Mouse (Mus musculus): Measurements from ENCODE around the gene Arhgap24. TPM values are rescaled to one million over a fixed set of nuclear protein-coding genes. Genes with fewer than 3 reads are reported as not detected.

Gene Arhgap24
- polyA plus RNA-seq, 1 experiment from 2014 or later, result 25.4 TPM

DNA sequence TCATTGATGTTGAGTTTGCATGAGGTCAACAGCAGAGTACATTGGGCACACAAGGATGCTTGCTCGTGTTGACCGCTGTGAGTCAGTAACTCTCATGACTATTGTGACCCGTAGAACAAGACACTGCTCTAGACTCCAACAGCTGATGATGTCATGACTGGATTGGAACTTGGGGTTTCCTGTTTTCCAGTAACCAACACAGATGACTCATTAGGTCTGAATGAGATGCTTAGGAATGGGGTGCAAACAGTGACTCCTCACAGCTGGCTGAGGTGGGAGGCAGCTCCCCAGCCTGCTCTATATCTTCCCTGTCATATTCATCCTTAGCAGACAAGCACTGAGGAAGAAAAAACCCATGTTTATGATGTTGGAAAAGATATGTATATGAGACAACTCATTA is 95.6 kb downstream of the Arhgap24 start:
- DNase-seq (ENCODE audit: low spot score) (no peak), ATAC-seq (ENCODE audit: low read depth) (no peak)
- 91% methylated on average over 3 of the region's 3 CpGs for WGBS
- Histone ChIP-seq H3K4me3 (ENCODE audit: low read depth, low read length) (no peak overlapping the region), H3K4me2 (ENCODE audit: low read depth, low read length) (no peak overlapping the region), H3K36me3 (ENCODE audit: control insufficient read depth, insufficient read depth, low read length) (no peaks in the 10 kb centered on the region), H3K27ac (replicated peaks; ENCODE audit: low read depth, low read length) (no peak overlapping the region), H3K9me3 (ENCODE audit: control insufficient read depth, low read length) (peaks cover 9% of the 10 kb centered on the region; the same call in 1 of the 2 replicates), H3K27me3 (replicated peaks; ENCODE audit: control insufficient read depth, insufficient read depth, low read length) (no peaks in the 10 kb centered on the region), H3K9ac (ENCODE audit: low read depth, low read length) (no peak overlapping the region), H3K4me1 (ENCODE audit: control insufficient read depth, insufficient read depth, low read length) (peaks cover 2% of the 10 kb centered on the region; the same call in 1 of the 2 replicates)

DNA sequence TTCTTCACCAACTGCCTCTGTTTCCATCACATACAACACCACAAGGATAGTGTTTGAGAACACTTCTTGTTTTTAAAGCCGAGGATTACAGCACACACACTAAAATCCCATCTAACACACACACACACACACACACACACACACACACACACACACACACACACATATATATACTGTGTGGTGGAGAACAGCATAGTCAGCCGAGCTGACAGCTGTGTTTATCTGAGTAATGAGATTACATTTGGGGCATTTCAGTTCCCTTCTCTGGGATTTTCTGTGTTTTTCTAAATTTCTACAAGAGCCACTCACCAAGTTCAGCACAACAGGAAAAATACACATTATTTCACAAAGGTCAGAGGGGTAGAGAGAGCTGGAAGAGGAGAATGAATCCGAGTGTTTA is 96.5 kb downstream of the Arhgap24 start:
- Histone ChIP-seq H3K4me2 (ENCODE audit: low read depth, low read length) (no peak overlapping the region), H3K4me1 (ENCODE audit: control insufficient read depth, insufficient read depth, low read length) (peaks cover 2% of the 10 kb centered on the region; the same call in 1 of the 2 replicates), H3K4me3 (ENCODE audit: low read depth, low read length) (no peak overlapping the region), H3K27me3 (replicated peaks; ENCODE audit: control insufficient read depth, insufficient read depth, low read length) (no peaks in the 10 kb centered on the region), H3K27ac (replicated peaks; ENCODE audit: low read depth, low read length) (no peak overlapping the region), H3K9me3 (ENCODE audit: control insufficient read depth, low read length) (peaks cover 9% of the 10 kb centered on the region; the same call in 1 of the 2 replicates), H3K9ac (ENCODE audit: low read depth, low read length) (no peak overlapping the region), H3K36me3 (ENCODE audit: control insufficient read depth, insufficient read depth, low read length) (no peaks in the 10 kb centered on the region)
- WGBS, result 40% methylated on average over 3 of the region's 3 CpGs
- ATAC-seq (ENCODE audit: low read depth) (no peak; the same call in 1 of the 2 replicates), DNase-seq (ENCODE audit: low spot score) (peak; percentile 45)

DNA sequence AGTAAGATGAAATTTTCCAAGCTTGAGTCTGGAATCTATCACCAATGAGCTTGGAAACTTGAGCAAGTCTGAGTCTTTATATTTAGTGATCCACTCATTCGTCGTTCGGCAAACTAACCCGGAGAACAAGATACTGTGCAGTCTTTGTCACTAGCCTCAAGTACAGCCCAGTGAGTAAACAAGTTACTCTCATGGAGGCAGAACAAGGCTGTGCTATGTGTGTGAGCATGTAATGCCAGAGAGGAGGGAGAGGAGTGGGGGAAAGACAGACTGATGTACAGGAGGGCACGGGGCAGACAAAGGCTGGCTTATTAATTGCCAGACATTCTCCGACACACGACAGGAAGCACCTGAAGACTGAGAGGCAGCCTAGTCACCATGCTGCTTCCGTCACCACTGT is 97.2 kb downstream of the Arhgap24 start:
- H3K27me3 ChIP-seq (replicated peaks; ENCODE audit: control insufficient read depth, insufficient read depth, low read length), result no peaks in the 10 kb centered on the region
- H3K36me3 ChIP-seq (ENCODE audit: control insufficient read depth, insufficient read depth, low read length), result no peaks in the 10 kb centered on the region
- DNase-seq (ENCODE audit: low spot score), result no peak
- H3K9me3 ChIP-seq (ENCODE audit: control insufficient read depth, low read length), result peaks cover 9% of the 10 kb centered on the region; the same call in 1 of the 2 replicates
- H3K4me2 ChIP-seq (ENCODE audit: low read depth, low read length), result no peak overlapping the region
- no peak overlapping the region for H3K27ac ChIP-seq (replicated peaks; ENCODE audit: low read depth, low read length)
- no peak overlapping the region for H3K4me3 ChIP-seq (ENCODE audit: low read depth, low read length)
- WGBS, result 56% methylated on average over 8 of the region's 8 CpGs
- 0 out of 2 replicates have a peak, but pooled peaks have one; percentile 23 for ATAC-seq (ENCODE audit: low read depth)
- H3K4me1 ChIP-seq (ENCODE audit: control insufficient read depth, insufficient read depth, low read length), result peaks cover 2% of the 10 kb centered on the region; the same call in 1 of the 2 replicates
- no peak overlapping the region for H3K9ac ChIP-seq (ENCODE audit: low read depth, low read length)

DNA sequence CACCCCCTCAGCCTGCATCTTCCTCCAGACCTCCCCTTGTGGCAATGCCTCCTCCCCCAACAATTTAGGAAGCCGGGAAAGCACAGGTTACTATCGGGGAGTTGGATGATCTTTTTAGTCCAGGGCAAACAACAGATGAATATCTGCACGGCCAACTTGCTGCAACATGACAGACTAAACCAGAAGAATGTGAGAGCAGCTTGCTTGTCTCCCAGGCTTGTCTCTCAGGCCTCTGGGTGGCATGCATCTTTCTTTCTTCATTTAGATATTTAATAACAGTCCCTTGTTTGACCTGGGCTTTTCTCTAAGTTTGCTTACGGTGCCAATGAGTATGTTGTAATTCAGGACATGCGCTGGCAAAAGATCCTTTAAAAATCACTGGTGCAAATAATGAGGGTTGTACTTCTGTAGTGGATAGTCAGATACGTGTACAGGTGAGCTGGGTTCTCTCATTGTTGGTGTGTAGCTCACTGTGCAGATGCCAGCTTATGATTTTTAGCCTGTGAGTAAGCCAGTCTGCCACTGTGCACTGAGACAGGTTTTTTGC is 101.7 kb downstream of the Arhgap24 start:
- ATAC-seq (ENCODE audit: low read depth), result peak; percentile 56
- Histone ChIP-seq H3K27ac (replicated peaks; ENCODE audit: low read depth, low read length) (no peak overlapping the region), H3K36me3 (ENCODE audit: control insufficient read depth, insufficient read depth, low read length) (no peaks in the 10 kb centered on the region), H3K4me1 (ENCODE audit: control insufficient read depth, insufficient read depth, low read length) (no peaks in the 10 kb centered on the region), H3K4me3 (ENCODE audit: low read depth, low read length) (no peak overlapping the region), H3K4me2 (ENCODE audit: low read depth, low read length) (no peak overlapping the region), H3K9ac (ENCODE audit: low read depth, low read length) (no peak overlapping the region), H3K9me3 (ENCODE audit: control insufficient read depth, low read length) (peaks cover 6% of the 10 kb centered on the region; the same call in 1 of the 2 replicates), H3K27me3 (replicated peaks; ENCODE audit: control insufficient read depth, insufficient read depth, low read length) (no peaks in the 10 kb centered on the region)
- peak; percentile 65 for DNase-seq (ENCODE audit: low spot score)
- 51% methylated on average over 6 of the region's 6 CpGs for WGBS

DNA sequence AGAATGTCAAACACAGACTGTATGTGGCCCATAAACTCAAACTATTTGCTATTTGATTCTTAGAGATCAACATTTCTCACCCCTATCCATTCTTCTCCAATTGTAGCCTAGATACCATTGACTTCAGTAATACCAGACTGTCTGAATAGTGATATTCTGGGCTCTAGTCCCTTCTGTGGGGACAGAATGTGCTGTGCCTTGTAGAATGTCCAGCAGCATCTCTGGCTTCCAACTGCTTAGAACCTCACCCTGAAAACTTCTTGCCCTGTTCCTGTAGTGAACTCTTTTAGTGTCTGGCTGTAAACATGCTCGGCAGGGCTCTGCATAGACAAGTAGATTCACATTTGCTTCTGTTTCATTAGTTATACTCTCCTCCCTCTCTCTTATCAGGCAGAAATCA is 110.2 kb downstream of the Arhgap24 start:
- ATAC-seq (ENCODE audit: low read depth) (no peak), DNase-seq (ENCODE audit: low spot score) (no peak)
- H3K36me3 ChIP-seq (ENCODE audit: control insufficient read depth, insufficient read depth, low read length), result no peaks in the 10 kb centered on the region
- H3K27me3 ChIP-seq (replicated peaks; ENCODE audit: control insufficient read depth, insufficient read depth, low read length), result no peaks in the 10 kb centered on the region
- no peak overlapping the region for H3K4me3 ChIP-seq (ENCODE audit: low read depth, low read length)
- no peaks in the 10 kb centered on the region; the same call in 1 of the 2 replicates for H3K4me1 ChIP-seq (ENCODE audit: control insufficient read depth, insufficient read depth, low read length)
- H3K27ac ChIP-seq (replicated peaks; ENCODE audit: low read depth, low read length), result no peak overlapping the region
- peaks cover 2% of the 10 kb centered on the region; the same call in 1 of the 2 replicates for H3K9me3 ChIP-seq (ENCODE audit: control insufficient read depth, low read length)
- no peak overlapping the region for H3K4me2 ChIP-seq (ENCODE audit: low read depth, low read length)
- no peak overlapping the region for H3K9ac ChIP-seq (ENCODE audit: low read depth, low read length)
- 74% methylated on average over 1 of the region's 1 CpGs for WGBS

DNA sequence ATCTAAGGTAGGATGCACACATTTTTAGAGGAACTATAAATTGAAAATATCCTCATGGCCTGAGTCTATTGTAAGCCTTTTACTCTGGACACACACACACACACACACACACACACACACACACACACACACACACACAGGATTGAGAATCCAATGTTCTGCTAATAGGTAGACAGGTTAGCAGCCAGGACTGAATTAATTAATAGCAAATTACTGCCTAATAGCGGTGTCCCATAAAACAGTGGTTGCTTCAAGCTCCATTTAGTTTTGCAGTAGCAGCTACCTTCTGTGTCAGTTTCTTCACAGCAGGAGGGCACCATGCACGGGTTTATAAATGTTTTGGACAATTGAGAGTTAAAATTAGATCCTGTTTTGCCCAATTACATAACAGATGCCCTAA is 111.9 kb downstream of the Arhgap24 start:
- Histone ChIP-seq H3K27me3 (replicated peaks; ENCODE audit: control insufficient read depth, insufficient read depth, low read length) (no peaks in the 10 kb centered on the region), H3K4me3 (ENCODE audit: low read depth, low read length) (no peak overlapping the region), H3K9me3 (ENCODE audit: control insufficient read depth, low read length) (no peaks in the 10 kb centered on the region), H3K4me1 (ENCODE audit: control insufficient read depth, insufficient read depth, low read length) (no peaks in the 10 kb centered on the region; the same call in 1 of the 2 replicates), H3K9ac (ENCODE audit: low read depth, low read length) (no peak overlapping the region), H3K27ac (replicated peaks; ENCODE audit: low read depth, low read length) (no peak overlapping the region), H3K4me2 (ENCODE audit: low read depth, low read length) (no peak overlapping the region), H3K36me3 (ENCODE audit: control insufficient read depth, insufficient read depth, low read length) (no peaks in the 10 kb centered on the region)
- DNase-seq (ENCODE audit: low spot score), result no peak
- WGBS, result 61% methylated on average over 2 of the region's 2 CpGs
- no peak for ATAC-seq (ENCODE audit: low read depth)

DNA sequence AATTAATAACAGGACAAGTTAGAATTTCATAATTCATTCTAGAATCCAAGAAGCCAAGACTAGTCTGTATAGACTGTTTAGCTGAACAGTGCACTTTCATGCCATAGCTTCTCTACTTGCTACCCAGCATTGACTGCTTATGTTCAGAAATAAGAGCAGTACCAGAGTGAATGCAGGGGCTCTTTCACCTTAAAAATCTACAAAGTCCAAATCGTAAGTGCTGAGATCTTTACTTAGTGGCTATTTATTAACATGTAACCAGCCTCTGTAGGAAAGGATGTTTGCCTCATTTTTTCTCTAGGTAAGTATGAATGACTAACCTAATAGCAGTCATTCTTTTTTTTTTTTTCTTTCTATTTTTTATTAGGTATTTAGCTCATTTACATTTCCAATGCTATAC is 117.9 kb downstream of the Arhgap24 start:
- ATAC-seq (ENCODE audit: low read depth), result no peak
- no peaks in the 10 kb centered on the region for H3K4me1 ChIP-seq (ENCODE audit: control insufficient read depth, insufficient read depth, low read length)
- H3K4me2 ChIP-seq (ENCODE audit: low read depth, low read length), result no peak overlapping the region
- no peaks in the 10 kb centered on the region for H3K36me3 ChIP-seq (ENCODE audit: control insufficient read depth, insufficient read depth, low read length)
- no peak overlapping the region for H3K4me3 ChIP-seq (ENCODE audit: low read depth, low read length)
- H3K9me3 ChIP-seq (ENCODE audit: control insufficient read depth, low read length), result no peaks in the 10 kb centered on the region
- H3K27me3 ChIP-seq (replicated peaks; ENCODE audit: control insufficient read depth, insufficient read depth, low read length), result no peaks in the 10 kb centered on the region
- no peak for DNase-seq (ENCODE audit: low spot score)
- H3K27ac ChIP-seq (replicated peaks; ENCODE audit: low read depth, low read length), result no peak overlapping the region
- H3K9ac ChIP-seq (ENCODE audit: low read depth, low read length), result no peak overlapping the region
- 94% methylated on average over 1 of the region's 1 CpGs for WGBS

DNA sequence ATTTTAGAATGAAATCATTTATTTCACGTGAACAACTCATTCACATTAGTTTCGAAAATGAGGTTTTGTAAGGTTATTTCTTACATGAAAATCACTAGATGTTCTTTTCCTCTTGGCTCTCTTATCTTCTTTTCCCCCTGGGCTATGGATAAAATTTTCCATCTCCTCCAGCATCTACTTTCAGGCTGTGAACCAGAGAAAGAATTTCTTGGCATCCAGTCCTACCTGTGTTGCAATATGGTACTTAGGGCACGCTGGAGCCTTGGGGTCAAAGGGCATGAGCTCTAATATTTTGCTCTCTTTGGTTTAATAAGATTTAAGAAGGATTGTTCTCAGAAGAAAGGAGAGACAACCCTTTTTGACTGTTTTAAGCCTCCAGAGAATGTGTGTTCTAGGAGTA is 132.4 kb downstream of the Arhgap24 start:
- DNase-seq (ENCODE audit: low spot score) (no peak), ATAC-seq (ENCODE audit: low read depth) (no peak)
- no peak overlapping the region for H3K9ac ChIP-seq (ENCODE audit: low read depth, low read length)
- WGBS, result 71% methylated on average over 3 of the region's 3 CpGs
- no peaks in the 10 kb centered on the region for H3K4me1 ChIP-seq (ENCODE audit: control insufficient read depth, insufficient read depth, low read length)
- H3K27me3 ChIP-seq (replicated peaks; ENCODE audit: control insufficient read depth, insufficient read depth, low read length), result no peaks in the 10 kb centered on the region
- H3K36me3 ChIP-seq (ENCODE audit: control insufficient read depth, insufficient read depth, low read length), result no peaks in the 10 kb centered on the region
- H3K4me2 ChIP-seq (ENCODE audit: low read depth, low read length), result no peak overlapping the region
- no peak overlapping the region for H3K4me3 ChIP-seq (ENCODE audit: low read depth, low read length)
- no peak overlapping the region for H3K27ac ChIP-seq (replicated peaks; ENCODE audit: low read depth, low read length)
- H3K9me3 ChIP-seq (ENCODE audit: control insufficient read depth, low read length), result no peaks in the 10 kb centered on the region

DNA sequence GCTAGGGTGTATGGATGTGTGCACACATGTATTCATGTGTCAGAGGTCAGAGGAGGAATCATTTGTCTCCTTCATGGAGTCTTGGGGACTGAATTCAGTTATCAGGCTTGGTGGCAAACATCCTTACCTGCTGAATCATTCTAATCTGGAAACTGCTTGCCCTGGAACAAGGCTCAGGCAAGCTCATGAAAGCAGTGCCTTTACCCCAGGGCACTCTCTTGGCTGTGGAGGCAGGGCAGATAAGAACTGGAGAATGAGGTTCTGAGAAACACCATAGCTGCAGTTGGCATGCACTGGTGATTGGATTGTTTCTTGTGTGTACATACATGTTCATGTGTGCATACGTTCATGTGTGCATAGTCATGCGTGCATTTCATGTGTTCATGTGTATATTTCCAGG is 132.9 kb downstream of the Arhgap24 start:
- H3K4me3 ChIP-seq (ENCODE audit: low read depth, low read length), result no peak overlapping the region
- H3K9ac ChIP-seq (ENCODE audit: low read depth, low read length), result no peak overlapping the region
- 92% methylated on average over 2 of the region's 2 CpGs for WGBS
- ATAC-seq (ENCODE audit: low read depth) (no peak), DNase-seq (ENCODE audit: low spot score) (no peak)
- no peak overlapping the region for H3K4me2 ChIP-seq (ENCODE audit: low read depth, low read length)
- no peaks in the 10 kb centered on the region for H3K4me1 ChIP-seq (ENCODE audit: control insufficient read depth, insufficient read depth, low read length)
- H3K9me3 ChIP-seq (ENCODE audit: control insufficient read depth, low read length), result no peaks in the 10 kb centered on the region
- no peak overlapping the region for H3K27ac ChIP-seq (replicated peaks; ENCODE audit: low read depth, low read length)
- H3K27me3 ChIP-seq (replicated peaks; ENCODE audit: control insufficient read depth, insufficient read depth, low read length), result no peaks in the 10 kb centered on the region
- H3K36me3 ChIP-seq (ENCODE audit: control insufficient read depth, insufficient read depth, low read length), result no peaks in the 10 kb centered on the region

Measured in embryonic facial prominence, embryonic 14.5 days (tissue).